Mouse (Mus musculus) layer of hippocampus, adult 8-10 months (tissue): Measurements from ENCODE around the gene H2-Eb1. TPM values are rescaled to one million over a fixed set of nuclear protein-coding genes. Genes with fewer than 3 reads are reported as not detected.

Experiments used
- DNase-seq, 2 experiments: peaks; one replicate each; pipeline ENCODE4 v3.0.0; 2022; ENCODE audit warnings: low spot score in 2 of 2
- total RNA-seq, 4 experiments: library from RNA; stranded (reverse); gene quantifications; 2 replicates each; pipeline ENCODE4 v1.2.4; 2022

Gene H2-Eb1
- 10 to 100 TPM in 2 of 4 experiments, 1 to 10 TPM in 2; 1.9 to 25.1 (median 10.1) TPM for total RNA-seq

- peak; percentile 81 to 92 for DNase-seq
Observed at GRCm38 (mm10) chr17:34305380-34306030, at the start of gene H2-Eb1. TSS of gene H2-Eb1 (plus strand) at chr17:34305867.

- no peak for DNase-seq
Observed at GRCm38 (mm10) chr17:34256501-34256900, 49.2 kb upstream of the H2-Eb1 start.

GRCm38 (mm10) chr17:34257594-34258375 is 47.9 kb upstream of the H2-Eb1 start, which contains the start of gene H2-Ab1:
TSS of gene H2-Ab1 (plus strand) at chr17:34257689.
- DNase-seq = peak; percentile 65 to 86

- DNase-seq = no peak
Observed at GRCm38 (mm10) chr17:34260551-34260950, 45.1 kb upstream of the H2-Eb1 start.

- peak; percentile 58 to 72 for DNase-seq
Observed at GRCm38 (mm10) chr17:34261502-34261901, 44.2 kb upstream of the H2-Eb1 start.

- DNase-seq = peak; percentile 40 to 74
Observed at GRCm38 (mm10) chr17:34263068-34263467, 42.6 kb upstream of the H2-Eb1 start.

- DNase-seq = no peak
Observed at GRCm38 (mm10) chr17:34263811-34264371, 41.8 kb upstream of the H2-Eb1 start.

- DNase-seq = no peak
Observed at GRCm38 (mm10) chr17:34264452-34265351, 41.0 kb upstream of the H2-Eb1 start.

GRCm38 (mm10) chr17:34268262-34268661 is 37.4 kb upstream of the H2-Eb1 start:
- no peak for DNase-seq

GRCm38 (mm10) chr17:34268748-34269147 is 36.9 kb upstream of the H2-Eb1 start:
- DNase-seq = no peak

- DNase-seq = no peak
Observed at GRCm38 (mm10) chr17:34269817-34270216, 35.9 kb upstream of the H2-Eb1 start.

GRCm38 (mm10) chr17:34270230-34270629 is 35.4 kb upstream of the H2-Eb1 start:
- DNase-seq = no peak

GRCm38 (mm10) chr17:34270940-34271339 is 34.7 kb upstream of the H2-Eb1 start:
- no peak for DNase-seq

GRCm38 (mm10) chr17:34272102-34272501 is 33.6 kb upstream of the H2-Eb1 start:
- DNase-seq = no peak

- no peak for DNase-seq
Observed at GRCm38 (mm10) chr17:34280499-34281038, 25.1 kb upstream of the H2-Eb1 start.

- no peak for DNase-seq
Observed at GRCm38 (mm10) chr17:34281836-34282235, 23.8 kb upstream of the H2-Eb1 start.

- DNase-seq = no peak
Observed at GRCm38 (mm10) chr17:34285371-34285770, 20.3 kb upstream of the H2-Eb1 start.

GRCm38 (mm10) chr17:34285848-34286247 is 19.8 kb upstream of the H2-Eb1 start:
- DNase-seq = no peak

- DNase-seq = no peak
Observed at GRCm38 (mm10) chr17:34286501-34286900, 19.2 kb upstream of the H2-Eb1 start.

GRCm38 (mm10) chr17:34286999-34287398 is 18.7 kb upstream of the H2-Eb1 start:
- DNase-seq = no peak

- peak; percentile 70 to 86 for DNase-seq
Observed at GRCm38 (mm10) chr17:34287648-34288047, 18.0 kb upstream of the H2-Eb1 start, which contains the start of gene H2-Aa. TSS of gene H2-Aa (minus strand) at chr17:34287823.
